Mouse (Mus musculus): Measurements from ENCODE around the gene Nfix. TPM values are rescaled to one million over a fixed set of nuclear protein-coding genes. Genes with fewer than 3 reads are reported as not detected.

Nfix gene
- polyA plus RNA-seq, 1 experiment from 2014 or later = 10.9 TPM

- Histone ChIP-seq H3K9ac (ENCODE audit: low read depth, low read length) (no peak overlapping the region), H3K27ac (ENCODE audit: low read depth, low read length) (no peak overlapping the region), H3K9me3 (ENCODE audit: control insufficient read depth, low read length) (no peaks in the 10 kb centered on the region), H3K4me1 (ENCODE audit: control insufficient read depth, insufficient read depth, low read length) (peaks cover 8% of the 10 kb centered on the region; the same call in 1 of the 2 replicates), H3K36me3 (ENCODE audit: control insufficient read depth, insufficient read depth, low read length) (no peaks in the 10 kb centered on the region), H3K4me2 (replicated peaks; ENCODE audit: low read depth, low read length) (no peak overlapping the region), H3K4me3 (ENCODE audit: low read length) (no peak overlapping the region), H3K27me3 (ENCODE audit: control insufficient read depth, insufficient read depth, low read length) (peaks cover 99% of the 10 kb centered on the region)
- WGBS = 16% methylated on average over 6 of the region's 6 CpGs
- ATAC-seq (ENCODE audit: low FRiP score, low TSS enrichment) = no peak
Observed at GRCm38 (mm10) chr8:84780949-84781680, 19.0 kb downstream of the Nfix start.

- Histone ChIP-seq H3K36me3 (ENCODE audit: control insufficient read depth, insufficient read depth, low read length) (no peaks in the 10 kb centered on the region), H3K9me3 (ENCODE audit: control insufficient read depth, low read length) (no peaks in the 10 kb centered on the region), H3K4me1 (ENCODE audit: control insufficient read depth, insufficient read depth, low read length) (peaks cover 9% of the 10 kb centered on the region; the same call in 1 of the 2 replicates), H3K9ac (ENCODE audit: low read depth, low read length) (no peak overlapping the region), H3K27ac (ENCODE audit: low read depth, low read length) (no peak overlapping the region), H3K4me2 (replicated peaks; ENCODE audit: low read depth, low read length) (no peak overlapping the region), H3K4me3 (ENCODE audit: low read length) (no peak overlapping the region), H3K27me3 (ENCODE audit: control insufficient read depth, insufficient read depth, low read length) (peaks cover 99% of the 10 kb centered on the region)
- ATAC-seq (ENCODE audit: low FRiP score, low TSS enrichment) = no peak
- WGBS = 7% methylated on average over 13 of the region's 13 CpGs
Observed at GRCm38 (mm10) chr8:84780225-84780555, 20.0 kb downstream of the Nfix start.

GRCm38 (mm10) chr8:84779519-84780224 lies 20.5 kb downstream of the Nfix start:
- Histone ChIP-seq H3K36me3 (ENCODE audit: control insufficient read depth, insufficient read depth, low read length) (no peaks in the 10 kb centered on the region), H3K27me3 (ENCODE audit: control insufficient read depth, insufficient read depth, low read length) (peaks cover 98% of the 10 kb centered on the region), H3K9ac (ENCODE audit: low read depth, low read length) (no peak overlapping the region), H3K4me2 (replicated peaks; ENCODE audit: low read depth, low read length) (no peak overlapping the region), H3K4me3 (ENCODE audit: low read length) (no peak overlapping the region), H3K4me1 (ENCODE audit: control insufficient read depth, insufficient read depth, low read length) (peaks cover 9% of the 10 kb centered on the region; the same call in 1 of the 2 replicates), H3K27ac (ENCODE audit: low read depth, low read length) (no peak overlapping the region), H3K9me3 (ENCODE audit: control insufficient read depth, low read length) (no peaks in the 10 kb centered on the region)
- WGBS = 7% methylated on average over 19 of the region's 19 CpGs
- ATAC-seq (ENCODE audit: low FRiP score, low TSS enrichment) = no peak

- no peak overlapping the region for H3K27ac ChIP-seq (ENCODE audit: low read depth, low read length)
- WGBS = 10% methylated on average over 11 of the region's 11 CpGs
- H3K27me3 ChIP-seq (ENCODE audit: control insufficient read depth, insufficient read depth, low read length) = peaks cover 96% of the 10 kb centered on the region
- H3K9ac ChIP-seq (ENCODE audit: low read depth, low read length) = no peak overlapping the region
- H3K4me2 ChIP-seq (replicated peaks; ENCODE audit: low read depth, low read length) = no peak overlapping the region
- no peaks in the 10 kb centered on the region for H3K36me3 ChIP-seq (ENCODE audit: control insufficient read depth, insufficient read depth, low read length)
- no peak overlapping the region for H3K4me3 ChIP-seq (ENCODE audit: low read length)
- peaks cover 8% of the 10 kb centered on the region; the same call in 1 of the 2 replicates for H3K4me1 ChIP-seq (ENCODE audit: control insufficient read depth, insufficient read depth, low read length)
- no peak for ATAC-seq (ENCODE audit: low FRiP score, low TSS enrichment)
- no peaks in the 10 kb centered on the region for H3K9me3 ChIP-seq (ENCODE audit: control insufficient read depth, low read length)
Observed at GRCm38 (mm10) chr8:84778638-84779380, 21.3 kb downstream of the Nfix start.

DNA sequence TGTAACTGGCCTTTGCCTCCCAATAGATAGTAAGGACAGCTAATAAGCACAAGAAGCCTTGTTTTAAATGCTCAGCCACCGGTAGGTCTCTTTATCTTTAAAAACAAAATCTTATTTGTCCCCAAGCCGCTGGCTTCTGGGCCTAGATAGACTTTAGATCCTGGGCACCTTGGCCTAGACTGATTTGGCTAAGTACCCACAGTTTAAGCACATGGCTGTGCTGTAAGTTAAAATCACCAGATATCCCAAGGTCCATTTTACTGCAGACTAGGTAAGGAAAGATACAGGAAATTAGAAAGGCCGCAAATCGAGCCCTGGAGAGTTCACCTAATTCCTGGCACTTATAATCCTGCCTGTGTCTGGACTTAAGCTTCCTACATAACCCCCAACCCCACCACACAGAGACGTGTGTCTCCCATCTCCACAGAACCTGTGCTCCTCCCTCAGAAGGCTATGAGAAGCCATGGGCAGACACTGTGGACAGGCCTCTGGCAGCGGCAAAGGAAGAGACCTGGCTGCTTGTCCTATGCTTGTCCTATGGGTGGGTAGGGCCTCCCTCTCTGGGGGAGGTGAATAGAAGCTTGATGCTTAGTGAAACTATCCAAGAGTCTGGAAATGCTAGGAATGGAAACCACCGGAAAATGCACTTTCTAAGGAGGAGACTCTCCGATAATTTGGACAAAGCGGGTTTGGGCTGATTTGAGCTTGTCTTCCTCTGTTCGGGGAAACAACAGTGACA lies 22.1 kb downstream of the Nfix start:
- ATAC-seq (ENCODE audit: low FRiP score, low TSS enrichment) = no peak
- Histone ChIP-seq H3K9ac (ENCODE audit: low read depth, low read length) (no peak overlapping the region), H3K4me3 (ENCODE audit: low read length) (no peak overlapping the region), H3K4me2 (replicated peaks; ENCODE audit: low read depth, low read length) (no peak overlapping the region), H3K4me1 (ENCODE audit: control insufficient read depth, insufficient read depth, low read length) (peaks cover 11% of the 10 kb centered on the region; the same call in 1 of the 2 replicates), H3K9me3 (ENCODE audit: control insufficient read depth, low read length) (no peaks in the 10 kb centered on the region), H3K27ac (ENCODE audit: low read depth, low read length) (no peak overlapping the region), H3K27me3 (ENCODE audit: control insufficient read depth, insufficient read depth, low read length) (peaks cover 95% of the 10 kb centered on the region), H3K36me3 (ENCODE audit: control insufficient read depth, insufficient read depth, low read length) (no peaks in the 10 kb centered on the region)
- 31% methylated on average over 10 of the region's 10 CpGs for WGBS

GRCm38 (mm10) chr8:84776569-84776968 lies 23.6 kb downstream of the Nfix start:
- peaks cover 11% of the 10 kb centered on the region; the same call in 1 of the 2 replicates for H3K4me1 ChIP-seq (ENCODE audit: control insufficient read depth, insufficient read depth, low read length)
- no peak for ATAC-seq (ENCODE audit: low FRiP score, low TSS enrichment)
- WGBS = 14% methylated on average over 1 of the region's 1 CpGs

GRCm38 (mm10) chr8:84775621-84776113 lies 24.5 kb downstream of the Nfix start:
- no peak overlapping the region for H3K9ac ChIP-seq (ENCODE audit: low read depth, low read length)
- no peak overlapping the region for H3K4me2 ChIP-seq (replicated peaks; ENCODE audit: low read depth, low read length)
- ATAC-seq (ENCODE audit: low FRiP score, low TSS enrichment) = no peak
- H3K36me3 ChIP-seq (ENCODE audit: control insufficient read depth, insufficient read depth, low read length) = no peaks in the 10 kb centered on the region
- no peak overlapping the region for H3K27ac ChIP-seq (ENCODE audit: low read depth, low read length)
- H3K4me3 ChIP-seq (ENCODE audit: low read length) = peak overlapping the region; percentile 1; the same call in 1 of the 2 replicates
- H3K9me3 ChIP-seq (ENCODE audit: control insufficient read depth, low read length) = no peaks in the 10 kb centered on the region
- peaks cover 11% of the 10 kb centered on the region; the same call in 1 of the 2 replicates for H3K4me1 ChIP-seq (ENCODE audit: control insufficient read depth, insufficient read depth, low read length)
- H3K27me3 ChIP-seq (ENCODE audit: control insufficient read depth, insufficient read depth, low read length) = peaks cover 94% of the 10 kb centered on the region
- 13% methylated on average over 7 of the region's 7 CpGs for WGBS

More at GRCm38 (mm10) chr8:84776569-84776968, 23.6 kb downstream of the Nfix start:
- no peak overlapping the region for H3K4me2 ChIP-seq (replicated peaks; ENCODE audit: low read depth, low read length)
- no peak overlapping the region for H3K4me3 ChIP-seq (ENCODE audit: low read length)
- H3K9me3 ChIP-seq (ENCODE audit: control insufficient read depth, low read length) = no peaks in the 10 kb centered on the region
- no peaks in the 10 kb centered on the region for H3K36me3 ChIP-seq (ENCODE audit: control insufficient read depth, insufficient read depth, low read length)
- H3K9ac ChIP-seq (ENCODE audit: low read depth, low read length) = no peak overlapping the region
- H3K27me3 ChIP-seq (ENCODE audit: control insufficient read depth, insufficient read depth, low read length) = peaks cover 94% of the 10 kb centered on the region
- H3K27ac ChIP-seq (ENCODE audit: low read depth, low read length) = no peak overlapping the region

DNA sequence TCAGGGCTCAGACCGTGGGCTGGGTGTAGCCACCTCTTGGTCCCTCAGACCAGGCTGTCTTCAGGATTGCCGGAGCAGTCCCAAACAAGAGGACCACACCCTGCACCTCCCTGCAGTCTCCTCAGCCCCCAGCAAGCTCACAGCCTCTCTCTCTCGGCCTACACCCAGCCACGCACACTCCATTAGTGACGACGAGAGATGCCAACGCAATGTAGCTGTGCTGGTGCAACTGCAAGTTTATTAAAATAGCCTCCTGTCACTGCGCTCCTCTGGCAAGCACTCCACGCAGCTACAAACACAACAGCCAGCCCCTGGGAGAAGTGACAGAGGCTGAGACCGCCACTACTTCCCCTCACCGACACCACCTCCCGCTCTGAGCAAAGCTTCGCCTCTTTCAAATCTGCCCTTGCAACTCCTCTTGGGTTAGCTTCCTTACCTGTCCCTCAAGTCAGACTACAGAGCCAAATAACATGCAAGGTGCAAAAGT lies 25.0 kb downstream of the Nfix start:
- no peak overlapping the region for H3K4me2 ChIP-seq (replicated peaks; ENCODE audit: low read depth, low read length)
- no peaks in the 10 kb centered on the region for H3K9me3 ChIP-seq (ENCODE audit: control insufficient read depth, low read length)
- ATAC-seq (ENCODE audit: low FRiP score, low TSS enrichment) = no peak
- peak overlapping the region; percentile 1; the same call in 1 of the 2 replicates for H3K4me3 ChIP-seq (ENCODE audit: low read length)
- H3K27ac ChIP-seq (ENCODE audit: low read depth, low read length) = no peak overlapping the region
- peaks cover 95% of the 10 kb centered on the region for H3K27me3 ChIP-seq (ENCODE audit: control insufficient read depth, insufficient read depth, low read length)
- H3K4me1 ChIP-seq (ENCODE audit: control insufficient read depth, insufficient read depth, low read length) = peaks cover 15% of the 10 kb centered on the region; the same call in 1 of the 2 replicates
- H3K36me3 ChIP-seq (ENCODE audit: control insufficient read depth, insufficient read depth, low read length) = no peaks in the 10 kb centered on the region
- WGBS = 6% methylated on average over 13 of the region's 13 CpGs
- no peak overlapping the region for H3K9ac ChIP-seq (ENCODE audit: low read depth, low read length)
